Mouse (Mus musculus): ENCODE data around the gene Dnm3. TPM values are rescaled to one million over a fixed set of nuclear protein-coding genes. Genes with fewer than 3 reads are reported as not detected.

Gene Dnm3
- polyA plus RNA-seq, 1 experiment from 2014 or later, result 21.1 TPM

GRCm38 (mm10) chr1:162217340-162217974, 260.4 kb downstream of the Dnm3 start:
- peaks cover 31% of the 10 kb centered on the region for H3K4me1 ChIP-seq
- peak overlapping the region; percentile 72 for H3K4me3 ChIP-seq
- 25% methylated on average over 15 of the region's 15 CpGs for WGBS
- H3K36me3 ChIP-seq, result no peaks in the 10 kb centered on the region
- H3K9me3 ChIP-seq, result no peaks in the 10 kb centered on the region
- H3K9ac ChIP-seq, result peak overlapping the region; percentile 93
- peak; percentile 94 for ATAC-seq (ENCODE audit: insufficient number of reproducible peaks, insufficient read depth, low FRiP score, low TSS enrichment)
- no peaks in the 10 kb centered on the region for H3K27me3 ChIP-seq
- peak overlapping the region; percentile 100 for H3K27ac ChIP-seq
- H3K4me2 ChIP-seq (replicated peaks), result peak overlapping the region; percentile 34

DNA sequence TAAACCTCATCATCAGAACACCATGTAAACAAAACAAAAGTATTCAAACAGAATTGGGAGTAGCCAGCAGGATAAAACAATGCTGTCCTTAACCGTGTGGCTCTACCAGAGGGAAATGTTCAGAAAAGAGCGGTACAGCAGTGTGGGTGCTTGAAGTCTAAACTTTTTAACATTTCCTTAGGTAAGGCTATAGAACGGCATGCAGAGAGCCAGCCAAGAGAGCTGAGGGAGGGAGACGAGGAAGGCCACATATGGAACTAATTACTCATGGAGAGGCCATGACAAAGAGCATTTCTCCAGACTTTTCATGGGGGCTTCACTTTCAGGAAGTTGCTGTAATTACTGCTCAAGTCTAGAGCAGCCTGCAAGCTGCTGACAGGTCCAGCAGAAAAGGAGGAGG, 261.2 kb downstream of the Dnm3 start:
- Histone ChIP-seq H3K4me2 (replicated peaks) (peak overlapping the region; percentile 34), H3K4me3 (peak overlapping the region; percentile 72; the same call in 1 of the 2 replicates), H3K9ac (no peak overlapping the region; the same call in 1 of the 2 replicates), H3K27ac (peak overlapping the region; percentile 100), H3K36me3 (no peaks in the 10 kb centered on the region), H3K9me3 (no peaks in the 10 kb centered on the region), H3K4me1 (peaks cover 31% of the 10 kb centered on the region), H3K27me3 (no peaks in the 10 kb centered on the region)
- peak; percentile 71 for ATAC-seq (ENCODE audit: insufficient number of reproducible peaks, insufficient read depth, low FRiP score, low TSS enrichment)
- 7% methylated on average over 4 of the region's 4 CpGs for WGBS

DNA sequence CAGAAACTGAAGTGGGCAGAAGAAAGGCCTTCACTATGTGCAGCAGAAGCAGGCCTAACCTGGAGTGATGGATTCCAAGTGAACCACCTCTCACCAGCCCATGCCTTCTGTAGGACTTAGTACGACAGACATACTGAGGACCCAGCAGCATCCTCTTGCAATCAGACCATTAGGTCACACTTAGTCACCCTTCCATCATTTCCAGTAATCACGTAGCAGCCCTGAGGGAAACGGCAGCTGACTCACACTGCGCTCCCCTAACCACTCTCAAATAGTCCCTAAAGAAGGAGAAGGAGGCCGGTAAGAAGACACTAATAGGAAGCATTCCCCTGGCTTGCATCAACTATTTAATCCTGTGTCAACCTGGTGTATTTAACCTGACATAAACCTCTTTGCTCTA, 262.1 kb downstream of the Dnm3 start:
- H3K4me3 ChIP-seq, result no peak overlapping the region
- H3K4me2 ChIP-seq (replicated peaks), result 0 out of 2 replicates have a peak overlapping the region, but pooled peaks have one; percentile 3
- H3K4me1 ChIP-seq, result peaks cover 36% of the 10 kb centered on the region
- no peak overlapping the region for H3K9ac ChIP-seq
- no peaks in the 10 kb centered on the region for H3K36me3 ChIP-seq
- no peaks in the 10 kb centered on the region for H3K27me3 ChIP-seq
- whole genome bisulfite sequencing, result 18% methylated on average over 5 of the region's 5 CpGs
- no peak for ATAC-seq (ENCODE audit: insufficient number of reproducible peaks, insufficient read depth, low FRiP score, low TSS enrichment)
- H3K27ac ChIP-seq, result peak overlapping the region; percentile 100
- H3K9me3 ChIP-seq, result no peaks in the 10 kb centered on the region

DNA sequence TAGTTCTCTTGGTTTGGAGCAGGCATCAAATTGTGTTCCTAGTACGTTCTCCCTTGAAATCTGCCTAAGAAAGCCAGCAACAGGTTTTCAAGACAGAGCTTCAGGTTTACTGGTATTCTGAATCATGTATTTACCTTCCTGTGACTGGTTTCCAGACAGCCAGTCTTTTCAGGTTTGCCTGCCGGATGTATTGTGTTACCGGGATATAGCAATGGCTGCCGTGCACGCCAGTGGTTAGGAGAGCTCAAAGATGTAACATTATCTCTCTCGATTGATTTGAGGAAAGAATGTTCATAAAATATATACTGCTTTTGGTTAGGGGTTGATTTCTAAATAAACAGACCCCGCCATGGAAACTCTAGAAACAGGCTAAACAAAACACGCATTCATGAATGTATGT, 264.8 kb downstream of the Dnm3 start:
- Histone ChIP-seq H3K4me1 (peaks cover 62% of the 10 kb centered on the region), H3K27ac (peak overlapping the region; percentile 84)
- WGBS, result 43% methylated on average over 8 of the region's 8 CpGs

GRCm38 (mm10) chr1:162210529-162210928, 267.3 kb downstream of the Dnm3 start:
- peaks cover 61% of the 10 kb centered on the region for H3K4me1 ChIP-seq
- H3K4me2 ChIP-seq (replicated peaks), result no peak overlapping the region
- H3K9ac ChIP-seq, result no peak overlapping the region
- no peak overlapping the region for H3K4me3 ChIP-seq
- no peaks in the 10 kb centered on the region for H3K27me3 ChIP-seq
- ATAC-seq (ENCODE audit: insufficient number of reproducible peaks, insufficient read depth, low FRiP score, low TSS enrichment), result no peak
- 52% methylated on average over 2 of the region's 2 CpGs for WGBS
- H3K36me3 ChIP-seq, result no peaks in the 10 kb centered on the region
- no peaks in the 10 kb centered on the region for H3K9me3 ChIP-seq
- peak overlapping the region; percentile 90 for H3K27ac ChIP-seq

More for the DNA sequence above, 264.8 kb downstream of the Dnm3 start:
- Histone ChIP-seq H3K4me2 (replicated peaks) (no peak overlapping the region), H3K9ac (no peak overlapping the region), H3K36me3 (no peaks in the 10 kb centered on the region), H3K4me3 (no peak overlapping the region), H3K9me3 (no peaks in the 10 kb centered on the region), H3K27me3 (no peaks in the 10 kb centered on the region)
- no peak for ATAC-seq (ENCODE audit: insufficient number of reproducible peaks, insufficient read depth, low FRiP score, low TSS enrichment)

- Histone ChIP-seq H3K27ac (peak overlapping the region; percentile 90), H3K4me1 (peaks cover 56% of the 10 kb centered on the region), H3K9ac (no peak overlapping the region), H3K9me3 (no peaks in the 10 kb centered on the region), H3K36me3 (no peaks in the 10 kb centered on the region), H3K4me2 (replicated peaks) (no peak overlapping the region), H3K27me3 (no peaks in the 10 kb centered on the region), H3K4me3 (no peak overlapping the region)
- no peak for ATAC-seq (ENCODE audit: insufficient number of reproducible peaks, insufficient read depth, low FRiP score, low TSS enrichment)
- WGBS, result 62% methylated on average over 10 of the region's 10 CpGs
These were observed 268.2 kb downstream of the Dnm3 start for GRCm38 (mm10) chr1:162209487-162210149.

- Histone ChIP-seq H3K9ac (no peak overlapping the region), H3K9me3 (no peaks in the 10 kb centered on the region), H3K27me3 (no peaks in the 10 kb centered on the region), H3K36me3 (no peaks in the 10 kb centered on the region), H3K4me1 (peaks cover 55% of the 10 kb centered on the region), H3K27ac (peak overlapping the region; percentile 90), H3K4me3 (no peak overlapping the region), H3K4me2 (replicated peaks) (no peak overlapping the region)
- WGBS, result 74% methylated on average over 9 of the region's 9 CpGs
- no peak for ATAC-seq (ENCODE audit: insufficient number of reproducible peaks, insufficient read depth, low FRiP score, low TSS enrichment)
These were observed 268.8 kb downstream of the Dnm3 start for GRCm38 (mm10) chr1:162209010-162209409.

DNA sequence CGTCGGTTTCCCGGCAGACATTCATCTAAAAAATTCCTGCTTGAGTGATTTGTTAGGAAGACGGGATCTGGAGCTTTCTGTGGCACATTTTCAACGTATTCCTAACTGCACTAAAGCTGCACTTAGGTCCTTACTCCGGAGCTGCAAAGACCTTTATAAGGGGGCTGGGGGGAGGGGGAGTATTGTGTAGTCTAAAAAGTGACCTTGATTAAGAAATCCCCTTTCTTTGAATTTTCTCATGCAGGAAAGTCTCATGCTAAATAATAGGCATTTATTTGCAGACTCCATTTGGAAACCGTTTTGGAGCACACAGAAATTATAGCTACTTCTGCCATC, 270.2 kb downstream of the Dnm3 start:
- Histone ChIP-seq H3K27me3 (no peaks in the 10 kb centered on the region), H3K9ac (no peak overlapping the region), H3K9me3 (no peaks in the 10 kb centered on the region), H3K4me1 (peaks cover 50% of the 10 kb centered on the region), H3K27ac (peak overlapping the region; percentile 90), H3K4me2 (replicated peaks) (peak overlapping the region; percentile 26), H3K4me3 (no peak overlapping the region), H3K36me3 (no peaks in the 10 kb centered on the region)
- WGBS, result 21% methylated on average over 7 of the region's 7 CpGs
- ATAC-seq (ENCODE audit: insufficient number of reproducible peaks, insufficient read depth, low FRiP score, low TSS enrichment), result no peak

DNA sequence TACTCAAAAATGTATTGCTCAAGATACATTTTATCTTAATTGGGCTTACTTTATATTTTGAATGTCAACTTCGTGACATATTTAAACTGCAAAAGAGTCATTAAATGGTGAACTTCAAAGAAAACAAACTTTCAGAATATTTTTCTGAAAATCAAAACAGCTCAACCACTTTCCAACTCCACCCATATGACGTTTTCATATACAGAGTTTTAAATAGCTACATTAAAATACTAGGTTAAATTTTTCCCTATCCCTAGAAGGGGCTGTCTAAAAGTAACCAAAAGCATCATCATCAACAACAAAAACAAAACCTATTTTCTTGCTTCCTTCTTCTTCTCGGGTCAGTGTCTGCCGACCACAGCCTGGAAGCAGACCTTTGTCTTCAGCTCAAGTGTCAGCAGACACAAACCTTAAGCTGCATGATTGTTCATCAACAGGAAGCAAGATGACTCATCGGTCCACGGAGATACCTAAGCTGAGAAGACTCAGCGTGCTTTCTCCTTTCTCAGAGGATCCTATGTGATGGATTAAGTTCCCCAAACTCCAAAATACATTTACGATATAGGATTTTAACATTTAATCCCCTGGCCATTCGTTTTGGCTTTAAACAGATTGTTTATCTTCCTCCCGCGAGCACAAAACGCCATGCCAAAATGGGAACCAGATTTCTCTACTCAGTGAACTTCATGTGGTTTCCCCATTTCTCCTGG, 270.7 kb downstream of the Dnm3 start:
- Histone ChIP-seq H3K4me3 (no peak overlapping the region), H3K9ac (no peak overlapping the region), H3K27me3 (no peaks in the 10 kb centered on the region), H3K9me3 (no peaks in the 10 kb centered on the region), H3K27ac (peak overlapping the region; percentile 90), H3K36me3 (no peaks in the 10 kb centered on the region), H3K4me1 (peaks cover 50% of the 10 kb centered on the region), H3K4me2 (replicated peaks) (peak overlapping the region; percentile 26)
- WGBS, result 25% methylated on average over 12 of the region's 12 CpGs
- ATAC-seq (ENCODE audit: insufficient number of reproducible peaks, insufficient read depth, low FRiP score, low TSS enrichment), result no peak

GRCm38 (mm10) chr1:162202465-162203348, 275.1 kb downstream of the Dnm3 start:
- Histone ChIP-seq H3K4me1 (peaks cover 21% of the 10 kb centered on the region), H3K9ac (no peak overlapping the region), H3K9me3 (no peaks in the 10 kb centered on the region), H3K4me2 (replicated peaks) (no peak overlapping the region), H3K36me3 (no peaks in the 10 kb centered on the region), H3K27ac (no peak overlapping the region), H3K4me3 (no peak overlapping the region), H3K27me3 (no peaks in the 10 kb centered on the region)
- WGBS, result 55% methylated on average over 12 of the region's 12 CpGs
- ATAC-seq (ENCODE audit: insufficient number of reproducible peaks, insufficient read depth, low FRiP score, low TSS enrichment), result no peak

DNA sequence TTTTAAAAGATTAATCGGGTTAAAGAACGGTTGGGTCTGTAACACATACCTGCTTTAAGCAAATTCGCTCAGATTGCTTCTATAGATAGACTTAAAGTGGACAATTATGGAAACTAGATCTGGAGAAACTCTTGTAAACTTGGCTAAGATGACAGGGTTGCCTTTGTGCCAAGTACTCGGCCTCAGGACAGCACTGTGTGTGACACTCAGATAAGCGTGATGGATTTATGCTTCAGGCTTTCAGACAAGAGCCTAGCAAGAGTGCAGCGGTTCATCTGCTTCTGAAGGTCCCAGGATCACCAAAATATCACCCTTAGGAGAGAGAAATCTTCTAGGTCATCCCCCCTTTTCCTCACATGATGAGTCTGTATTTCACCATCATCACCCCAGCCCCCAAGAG, 277.4 kb downstream of the Dnm3 start:
- no peaks in the 10 kb centered on the region for H3K9me3 ChIP-seq
- H3K4me3 ChIP-seq, result no peak overlapping the region
- H3K9ac ChIP-seq, result no peak overlapping the region
- no peak for ATAC-seq (ENCODE audit: insufficient number of reproducible peaks, insufficient read depth, low FRiP score, low TSS enrichment)
- no peaks in the 10 kb centered on the region for H3K27me3 ChIP-seq
- H3K36me3 ChIP-seq, result no peaks in the 10 kb centered on the region
- no peak overlapping the region for H3K4me2 ChIP-seq (replicated peaks)
- 68% methylated on average over 6 of the region's 6 CpGs for WGBS
- no peak overlapping the region for H3K27ac ChIP-seq
- peaks cover 24% of the 10 kb centered on the region for H3K4me1 ChIP-seq

Measured in embryonic facial prominence, embryonic 12.5 days (tissue).